Mouse (Mus musculus) subcutaneous adipose tissue, adult 2 months (tissue): Measurements from ENCODE around the gene Gm11563. TPM values are rescaled to one million over a fixed set of nuclear protein-coding genes. Genes with fewer than 3 reads are reported as not detected.

Experiments
- polyA plus RNA-seq: library from polyadenylated mRNA; depleted of rRNA; stranded (reverse); fragments of >200 nt; gene quantifications from 2 replicates; pipeline ENCODE4 v1.2.3, GENCODE M21; 2012; ENCODE audit warnings: low replicate concordance; rRNA removed

The Gm11563 gene
- not detected in 2 replicates for polyA plus RNA-seq

GRCm38 (mm10) chr11:99658467-99659010, at the start of gene Gm11563:
Gene Gm11563, minus strand, starts transcription at chr11:99658960.

GRCm38 (mm10) chr11:99690463-99690862, 31.7 kb upstream of the Gm11563 start, which contains the start of gene Gm14190:
Gene Gm14190, minus strand, starts transcription at chr11:99690740.

DNA sequence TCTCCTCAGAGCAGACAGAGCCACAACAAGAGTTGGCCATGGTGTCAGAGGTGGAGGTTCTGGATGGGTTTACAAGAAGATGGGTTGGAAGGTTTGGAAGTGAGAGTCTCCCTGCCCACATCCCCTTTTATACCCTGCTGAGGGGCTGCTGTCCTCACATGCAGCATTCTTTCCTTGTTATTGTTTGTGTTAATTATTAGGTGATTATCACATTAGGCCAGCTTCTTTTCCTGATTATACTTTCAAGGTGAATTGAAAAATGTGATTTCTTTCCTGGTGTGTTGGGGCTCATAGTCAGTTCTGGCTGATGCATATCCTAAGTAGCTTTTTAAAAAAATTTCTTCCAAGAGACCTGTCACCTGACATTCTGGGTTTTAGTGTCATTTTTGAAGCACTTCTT, 7.1 kb upstream of the Gm11563 start, which contains the start of gene Krtap4-6:
Gene Krtap4-6 (minus strand): TSS at position 101 of the 400 bp plus-strand sequence.

DNA sequence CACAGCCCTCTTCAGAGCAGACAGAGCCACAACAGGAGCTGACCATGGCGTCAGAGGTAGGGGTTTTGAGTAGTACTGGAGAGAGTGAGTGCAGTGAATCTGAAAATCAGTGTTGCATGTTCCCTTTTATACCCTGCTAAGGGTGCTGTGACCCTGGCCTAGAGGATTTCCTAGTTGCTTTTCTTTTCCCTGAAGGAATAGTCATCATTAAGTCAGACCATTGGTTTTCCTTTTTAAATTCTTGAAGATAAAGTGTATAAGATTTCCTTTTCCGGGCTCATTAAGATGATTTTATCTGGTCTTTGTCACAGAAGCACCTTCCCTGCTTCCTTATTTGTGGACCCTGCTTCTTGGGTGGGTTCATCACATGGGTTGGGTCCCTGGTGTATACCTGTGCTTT, 8.6 kb downstream of the Gm11563 start, which contains the start of gene Gm11555:
Gene Gm11555 (minus strand): TSS at position 101 of the 400 bp plus-strand sequence.

GRCm38 (mm10) chr11:99643635-99644139, 15.1 kb downstream of the Gm11563 start, which contains the start of gene Krtap4-7:
Gene Krtap4-7, minus strand, starts transcription at chr11:99644089.

GRCm38 (mm10) chr11:99634653-99635134, 24.1 kb downstream of the Gm11563 start, which contains the start of gene Krtap4-2:
Gene Krtap4-2, minus strand, starts transcription at chr11:99635084.

GRCm38 (mm10) chr11:99628138-99628537, 30.6 kb downstream of the Gm11563 start, which contains the start of gene Krtap4-1:
Gene Krtap4-1, minus strand, starts transcription at chr11:99628238.

GRCm38 (mm10) chr11:99620335-99620734, 38.4 kb downstream of the Gm11563 start, which contains the start of gene Gm11562:
Gene Gm11562, minus strand, starts transcription at chr11:99620435.

DNA sequence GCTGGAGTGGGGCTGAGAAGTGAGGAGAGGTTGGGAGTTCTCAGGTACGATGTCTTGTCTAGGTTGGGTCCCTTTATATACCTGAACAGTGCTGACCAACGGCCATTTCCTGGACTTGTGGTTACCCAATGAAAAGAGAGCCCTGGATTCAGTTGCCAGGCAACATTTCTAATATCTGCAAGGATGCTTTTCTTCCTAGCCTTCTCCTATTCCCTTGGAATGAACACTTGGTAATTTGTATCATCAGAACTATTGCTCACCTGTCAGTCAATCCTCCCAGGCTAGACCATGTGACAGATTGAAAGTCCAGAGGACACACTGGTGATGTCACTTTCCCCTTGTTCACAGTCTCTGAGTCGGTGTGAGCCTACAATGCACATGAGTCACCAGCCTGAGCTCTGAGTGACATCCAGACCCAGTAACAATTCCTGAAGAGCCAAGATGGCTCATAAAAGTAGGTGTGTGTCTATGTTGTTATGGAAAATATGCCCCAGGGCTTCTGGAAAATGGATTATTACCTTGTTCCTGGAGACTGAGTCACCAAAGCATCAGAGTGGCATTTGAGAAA, 43.9 kb downstream of the Gm11563 start, which contains the start of gene Krtap2-4:
Gene Krtap2-4 (minus strand): TSS at position 51 of the 568 bp plus-strand sequence.

GRCm38 (mm10) chr11:99610089-99610488, 48.7 kb downstream of the Gm11563 start, which contains the start of gene Gm11937:
Gene Gm11937, minus strand, starts transcription at chr11:99610189.

Other genes starting within 250 kb of the Gm11563 start
- 0.48 TPM in 1 of 2 replicates, not detected in the other for gene Krt12, start 236.7 kb downstream of the Gm11563 start, polyA plus RNA-seq
- gene Krt20, start 220.8 kb downstream of the Gm11563 start, polyA plus RNA-seq = 0.21 and 0.69 TPM in 2 replicates
- gene Krt23, start 165.8 kb downstream of the Gm11563 start, polyA plus RNA-seq = 7.2 TPM in 1 of 2 replicates, not detected in the other
- 0.33 TPM in 1 of 2 replicates, not detected in the other for gene Krt39, start 137.6 kb downstream of the Gm11563 start, polyA plus RNA-seq
- gene Krt40, start 115.8 kb downstream of the Gm11563 start, polyA plus RNA-seq = not detected in 2 replicates
- not detected in 2 replicates for gene Krtap3-3, start 108.1 kb downstream of the Gm11563 start, polyA plus RNA-seq
- gene Krtap3-2, start 102.1 kb downstream of the Gm11563 start, polyA plus RNA-seq = not detected in 2 replicates
- not detected in 2 replicates for gene Gm11939, start 99.5 kb downstream of the Gm11563 start, polyA plus RNA-seq
- not detected in 2 replicates for gene Krtap3-1, start 92.3 kb downstream of the Gm11563 start, polyA plus RNA-seq
- not detected in 2 replicates for gene Krtap1-5, start 77.9 kb downstream of the Gm11563 start, polyA plus RNA-seq
- gene Krtap1-4, start 75.3 kb downstream of the Gm11563 start, polyA plus RNA-seq = not detected in 2 replicates
- gene Krtap1-3, start 67.6 kb downstream of the Gm11563 start, polyA plus RNA-seq = not detected in 2 replicates
- not detected in 2 replicates for gene Krtap9-3, start 60.9 kb downstream of the Gm11563 start, polyA plus RNA-seq
- gene Gm11938, start 55.7 kb downstream of the Gm11563 start, polyA plus RNA-seq = not detected in 2 replicates
- not detected in 2 replicates for gene Gm11937, start 48.8 kb downstream of the Gm11563 start, polyA plus RNA-seq
- gene Krtap2-4, start 44.1 kb downstream of the Gm11563 start, polyA plus RNA-seq = not detected in 2 replicates
- not detected in 2 replicates for gene Gm11562, start 38.5 kb downstream of the Gm11563 start, polyA plus RNA-seq
- gene Krtap4-1, start 30.7 kb downstream of the Gm11563 start, polyA plus RNA-seq = not detected in 2 replicates
- gene Krtap4-2, start 23.9 kb downstream of the Gm11563 start, polyA plus RNA-seq = not detected in 2 replicates
- not detected in 2 replicates for gene Krtap4-7, start 14.9 kb downstream of the Gm11563 start, polyA plus RNA-seq
- not detected in 2 replicates for gene Gm11555, start 8.7 kb downstream of the Gm11563 start, polyA plus RNA-seq
- not detected in 2 replicates for gene Krtap4-6, start 7.0 kb upstream of the Gm11563 start, polyA plus RNA-seq
- gene Gm14190, start 31.8 kb upstream of the Gm11563 start, polyA plus RNA-seq = not detected in 2 replicates
- gene Gm14180, start 75.3 kb upstream of the Gm11563 start, polyA plus RNA-seq = not detected in 2 replicates
- gene Gm11595, start 114.0 kb upstream of the Gm11563 start, polyA plus RNA-seq = not detected in 2 replicates
- gene Krtap4-8, start 121.7 kb upstream of the Gm11563 start, polyA plus RNA-seq = not detected in 2 replicates
- gene Krtap4-9, start 126.2 kb upstream of the Gm11563 start, polyA plus RNA-seq = not detected in 2 replicates
- gene Gm11596, start 134.5 kb upstream of the Gm11563 start, polyA plus RNA-seq = not detected in 2 replicates
- not detected in 2 replicates for gene Gm11569, start 140.0 kb upstream of the Gm11563 start, polyA plus RNA-seq
- not detected in 2 replicates for gene Gm11554, start 145.5 kb upstream of the Gm11563 start, polyA plus RNA-seq
- gene Krtap4-13, start 150.9 kb upstream of the Gm11563 start, polyA plus RNA-seq = not detected in 2 replicates
- gene Gm11564, start 156.7 kb upstream of the Gm11563 start, polyA plus RNA-seq = not detected in 2 replicates
- not detected in 2 replicates for gene 2300003K06Rik, start 179.1 kb upstream of the Gm11563 start, polyA plus RNA-seq
- gene Krtap4-16, start 192.6 kb upstream of the Gm11563 start, polyA plus RNA-seq = not detected in 2 replicates
- gene Gm11568, start 199.0 kb upstream of the Gm11563 start, polyA plus RNA-seq = not detected in 2 replicates
- gene Gm11559, start 205.5 kb upstream of the Gm11563 start, polyA plus RNA-seq = not detected in 2 replicates
- gene Krtap9-1, start 214.4 kb upstream of the Gm11563 start, polyA plus RNA-seq = not detected in 2 replicates
- not detected in 2 replicates for gene Gm11567, start 220.2 kb upstream of the Gm11563 start, polyA plus RNA-seq
- gene Krtap31-1, start 249.0 kb upstream of the Gm11563 start, polyA plus RNA-seq = not detected in 2 replicates